Mouse (Mus musculus): ENCODE data around the gene Taar6.

Gene Taar6

GRCm38 (mm10) chr10:23985546-23985945, at the start of gene Taar6:
Gene Taar6, minus strand, starts transcription at chr10:23985646.
- DNase-seq (ENCODE audit: extremely low read depth, insufficient read length, low spot score) = no peak

- DNase-seq (ENCODE audit: extremely low read depth, insufficient read length, low spot score) = no peak
These were observed 45.9 kb upstream of the Taar6 start for GRCm38 (mm10) chr10:24031347-24031746.

GRCm38 (mm10) chr10:24026922-24027321, 41.5 kb upstream of the Taar6 start, which contains the start of gene Taar7d:
Gene Taar7d, plus strand, starts transcription at chr10:24027222.
- no peak for DNase-seq (ENCODE audit: extremely low read depth, insufficient read length, low spot score)

GRCm38 (mm10) chr10:24008143-24008542, 22.7 kb upstream of the Taar6 start:
- no peak for DNase-seq (ENCODE audit: extremely low read depth, insufficient read length, low spot score)

- no peak for DNase-seq (ENCODE audit: extremely low read depth, insufficient read length, low spot score)
These were observed 21.6 kb upstream of the Taar6 start for GRCm38 (mm10) chr10:24007034-24007433.

- no peak for DNase-seq (ENCODE audit: extremely low read depth, insufficient read length, low spot score)
These were observed 21.0 kb upstream of the Taar6 start for GRCm38 (mm10) chr10:24006442-24006841.

- DNase-seq (ENCODE audit: extremely low read depth, insufficient read length, low spot score) = no peak
These were observed 14.2 kb upstream of the Taar6 start, which contains the start of gene Taar7b for GRCm38 (mm10) chr10:23999639-24000038. Gene Taar7b, plus strand, starts transcription at chr10:23999939.

GRCm38 (mm10) chr10:23993381-23993780, 7.9 kb upstream of the Taar6 start, which contains the start of gene Taar7a:
Gene Taar7a, minus strand, starts transcription at chr10:23993481.
- DNase-seq (ENCODE audit: extremely low read depth, insufficient read length, low spot score) = no peak

GRCm38 (mm10) chr10:23986419-23986818, 973 bp upstream of the Taar6 start:
- DNase-seq (ENCODE audit: extremely low read depth, insufficient read length, low spot score) = no peak

- DNase-seq (ENCODE audit: extremely low read depth, insufficient read length, low spot score) = peak; percentile 38
These were observed 6.3 kb downstream of the Taar6 start for GRCm38 (mm10) chr10:23978901-23979705.

GRCm38 (mm10) chr10:23977958-23978357, 7.5 kb downstream of the Taar6 start:
- DNase-seq (ENCODE audit: extremely low read depth, insufficient read length, low spot score) = no peak

GRCm38 (mm10) chr10:23971256-23971655, 14.2 kb downstream of the Taar6 start:
- DNase-seq (ENCODE audit: extremely low read depth, insufficient read length, low spot score) = no peak

GRCm38 (mm10) chr10:23970656-23971165, 14.7 kb downstream of the Taar6 start, which contains the start of gene Taar5:
Gene Taar5, plus strand, starts transcription at chr10:23970706.
- no peak for DNase-seq (ENCODE audit: extremely low read depth, insufficient read length, low spot score)

GRCm38 (mm10) chr10:23964921-23965610, 20.4 kb downstream of the Taar6 start:
- no peak for DNase-seq (ENCODE audit: extremely low read depth, insufficient read length, low spot score)

GRCm38 (mm10) chr10:23963444-23963843, 22.0 kb downstream of the Taar6 start:
- no peak for DNase-seq (ENCODE audit: extremely low read depth, insufficient read length, low spot score)

- no peak for DNase-seq (ENCODE audit: extremely low read depth, insufficient read length, low spot score)
These were observed 25.0 kb downstream of the Taar6 start, which contains the start of gene Taar4 for GRCm38 (mm10) chr10:23960444-23960915. Gene Taar4, plus strand, starts transcription at chr10:23960494.

GRCm38 (mm10) chr10:23959071-23959470, 26.4 kb downstream of the Taar6 start:
- DNase-seq (ENCODE audit: extremely low read depth, insufficient read length, low spot score) = no peak

- no peak for DNase-seq (ENCODE audit: extremely low read depth, insufficient read length, low spot score)
These were observed 33.7 kb downstream of the Taar6 start for GRCm38 (mm10) chr10:23951714-23952113.

- DNase-seq (ENCODE audit: extremely low read depth, insufficient read length, low spot score) = no peak
These were observed 35.9 kb downstream of the Taar6 start, which contains the start of gene Taar3 for GRCm38 (mm10) chr10:23949508-23950005. Gene Taar3, plus strand, starts transcription at chr10:23949558.

GRCm38 (mm10) chr10:23948026-23948425, 37.4 kb downstream of the Taar6 start:
- no peak for DNase-seq (ENCODE audit: extremely low read depth, insufficient read length, low spot score)

- DNase-seq (ENCODE audit: extremely low read depth, insufficient read length, low spot score) = no peak
These were observed 43.0 kb downstream of the Taar6 start for GRCm38 (mm10) chr10:23942465-23942864.

All from 3134 (cell line).